Mouse (Mus musculus) MEL (cell line): ENCODE measurements at regions not wholly inside any gene's neighbourhood (a gene's known extent, or its start where the extent isn't known, plus 50 kb on each side); places are given as distances from the start of the nearest gene placed in this dataset.

Experiments used
- DNase-seq: peaks from one replicate; pipeline ENCODE4 v3.0.0; 2011; ENCODE audit warnings: low read depth, low spot score
- H3K27ac ChIP-seq: 2 replicates; pipeline ENCODE4 v1.5.1; 2012; ENCODE audit warnings: low read depth, mild to moderate bottlenecking, control low read depth, low read length, moderate library complexity; ENCODE audit not compliant: control insufficient read depth
- H3K27me3 ChIP-seq, 2 experiments: fragments of 150-350 bp in 1 of 2; sonication (generic) in 1 of 2; 2 replicates each; pipeline ENCODE4 v1.6.1; 2012; ENCODE audit warnings: low read length in 2 of 2, mild to moderate bottlenecking in 2 of 2, improper control_type of control experiment in 1 of 2, moderate library complexity in 1 of 2; ENCODE audit not compliant: insufficient read depth in 2 of 2, control insufficient read depth in 1 of 2
- H3K36me3 ChIP-seq, 2 experiments: 2 replicates each; pipeline ENCODE4 v1.6.1; 2012 to 2014; ENCODE audit warnings: low read length in 2 of 2, improper control_type of control experiment in 1 of 2, inconsistent platforms in 1 of 2, mild to moderate bottlenecking in 1 of 2; ENCODE audit not compliant: insufficient read depth in 2 of 2, control insufficient read depth in 1 of 2
- H3K4me1 ChIP-seq, 2 experiments: fragments of 150-350 bp in 1 of 2; sonication (generic) in 1 of 2; 2 replicates each; pipeline ENCODE4 v1.6.1; 2012; ENCODE audit warnings: low read length in 2 of 2, improper control_type of control experiment in 1 of 2, mild to moderate bottlenecking in 1 of 2; ENCODE audit not compliant: insufficient read depth in 2 of 2, control insufficient read depth in 1 of 2
- H3K4me3 ChIP-seq, 2 experiments: fragments of 150-350 bp in 1 of 2; sonication (generic) in 1 of 2; 2 replicates each; pipeline ENCODE4 v1.5.1; 2012; ENCODE audit warnings: low read depth in 2 of 2, low read length in 2 of 2, mild to moderate bottlenecking in 2 of 2, moderate library complexity in 2 of 2, control low read depth in 1 of 2, improper control_type of control experiment in 1 of 2; ENCODE audit not compliant: control insufficient read depth in 1 of 2, insufficient read depth in 1 of 2
- H3K79me2 ChIP-seq: 2 replicates; pipeline ENCODE4 v1.6.1; 2012; ENCODE audit warnings: mild to moderate bottlenecking, low read length, moderate library complexity; ENCODE audit not compliant: control insufficient read depth, poor library complexity, insufficient read depth
- H3K9ac ChIP-seq: 2 replicates; pipeline ENCODE4 v1.6.1; 2012; ENCODE audit warnings: low read depth, mild to moderate bottlenecking, control low read depth, low read length, moderate library complexity; ENCODE audit not compliant: control insufficient read depth, poor library complexity, severe bottlenecking
- H3K9me3 ChIP-seq: fragments of 150-350 bp; sonication (generic); replicated peaks from 2 replicates; pipeline ENCODE4 v1.6.1; 2012; ENCODE audit warnings: mild to moderate bottlenecking, low read length, improper control_type of control experiment, moderate library complexity; ENCODE audit not compliant: insufficient read depth
- BHLHE40 ChIP-seq: IDR thresholded peaks from 2 replicates; pipeline ENCODE4 v1.6.1; 2012; ENCODE audit warnings: low read depth, mild to moderate bottlenecking, inconsistent platforms, low read length, improper control_type of control experiment, borderline replicate concordance
- CHD1 ChIP-seq: IDR thresholded peaks from 2 replicates; pipeline ENCODE4 v1.6.1; 2012; ENCODE audit warnings: low read depth, mild to moderate bottlenecking, inconsistent platforms, low read length, improper control_type of control experiment
- CTCF ChIP-seq, 3 experiments: IDR thresholded peaks in 2 of 3; conservative IDR thresholded peaks in 1 of 3; 2 replicates each; pipeline ENCODE4 v1.5.1; 2011 to 2012; ENCODE audit warnings: low read length in 3 of 3, low read depth in 2 of 3, mild to moderate bottlenecking in 2 of 3, improper control_type of control experiment in 1 of 3, inconsistent platforms in 1 of 3, mixed read lengths in 1 of 3, moderate library complexity in 1 of 3; ENCODE audit not compliant: control insufficient read depth in 1 of 3, insufficient read depth in 1 of 3, poor library complexity in 1 of 3, severe bottlenecking in 1 of 3
- ETS1 ChIP-seq: IDR thresholded peaks from 2 replicates; pipeline ENCODE4 v1.6.1; 2012; ENCODE audit warnings: low read depth, mild to moderate bottlenecking, inconsistent platforms, low read length, improper control_type of control experiment, moderate library complexity
- GABPA ChIP-seq: IDR thresholded peaks from 2 replicates; pipeline ENCODE4 v1.6.1; 2012; ENCODE audit warnings: low read depth, mild to moderate bottlenecking, inconsistent platforms, low read length, improper control_type of control experiment, moderate library complexity
- GATA1 ChIP-seq: IDR thresholded peaks from 2 replicates; pipeline ENCODE4 v1.6.1; 2011; ENCODE audit warnings: low read depth, low read length, improper control_type of control experiment
- HCFC1 ChIP-seq: IDR thresholded peaks from 2 replicates; pipeline ENCODE4 v1.6.1; 2012; ENCODE audit warnings: low read depth, mild to moderate bottlenecking, inconsistent platforms, low read length, improper control_type of control experiment, moderate library complexity
- JUND ChIP-seq: IDR thresholded peaks from 2 replicates; pipeline ENCODE4 v1.6.1; 2011; ENCODE audit warnings: low read depth, mild to moderate bottlenecking, improper control_type of control experiment, low read length
- KAT2A ChIP-seq: conservative IDR thresholded peaks from 2 replicates; pipeline ENCODE4 v1.6.1; 2012; ENCODE audit warnings: low read depth, low read length, improper control_type of control experiment, inconsistent platforms
- MAFK ChIP-seq: IDR thresholded peaks from 2 replicates; pipeline ENCODE4 v1.6.1; 2011; ENCODE audit warnings: low read depth, mild to moderate bottlenecking, low read length, improper control_type of control experiment, borderline replicate concordance
- MYB ChIP-seq: IDR thresholded peaks from 2 replicates; pipeline ENCODE4 v1.6.1; 2011; ENCODE audit warnings: mild to moderate bottlenecking, low read depth, low read length, improper control_type of control experiment
- MYC ChIP-seq: IDR thresholded peaks from 2 replicates; pipeline ENCODE4 v1.6.1; 2011; ENCODE audit warnings: low read depth, mild to moderate bottlenecking, low read length, improper control_type of control experiment, moderate library complexity
- NRF1 ChIP-seq: IDR thresholded peaks from 2 replicates; pipeline ENCODE4 v1.6.1; 2014; ENCODE audit warnings: low read depth, mild to moderate bottlenecking, inconsistent platforms, low read length, improper control_type of control experiment, moderate library complexity; ENCODE audit not compliant: poor library complexity, insufficient read depth, severe bottlenecking
- POLR2AphosphoS5 ChIP-seq: IDR thresholded peaks from 2 replicates; pipeline ENCODE4 v1.6.1; 2012; ENCODE audit warnings: low read depth, borderline replicate concordance, mild to moderate bottlenecking, inconsistent platforms, low read length, moderate library complexity, mixed read lengths
- RAD21 ChIP-seq: IDR thresholded peaks from 2 replicates; pipeline ENCODE4 v1.6.1; 2011; ENCODE audit warnings: mild to moderate bottlenecking, low read depth, low read length, improper control_type of control experiment
- SIN3A ChIP-seq: IDR thresholded peaks from 2 replicates; pipeline ENCODE4 v1.6.1; 2012; ENCODE audit warnings: low read length, improper control_type of control experiment, inconsistent platforms
- SMC3 ChIP-seq: IDR thresholded peaks from 2 replicates; pipeline ENCODE4 v1.6.1; 2011; ENCODE audit warnings: low read depth, low read length, improper control_type of control experiment
- TAL1 ChIP-seq: IDR thresholded peaks from 2 replicates; pipeline ENCODE4 v1.6.1; 2012; ENCODE audit warnings: mild to moderate bottlenecking, inconsistent platforms, low read length, moderate library complexity, mixed read lengths
- TBP ChIP-seq: IDR thresholded peaks from 2 replicates; pipeline ENCODE4 v1.8.0; 2011; ENCODE audit warnings: low read depth, low read length, improper control_type of control experiment
- TCF12 ChIP-seq: IDR thresholded peaks from 2 replicates; pipeline ENCODE4 v1.6.1; 2014; ENCODE audit warnings: low read depth, mild to moderate bottlenecking, inconsistent platforms, low read length, improper control_type of control experiment, moderate library complexity
- UBTF ChIP-seq: IDR thresholded peaks from 2 replicates; pipeline ENCODE4 v1.6.1; 2012; ENCODE audit warnings: low read depth, mild to moderate bottlenecking, inconsistent platforms, low read length, improper control_type of control experiment, moderate library complexity, borderline replicate concordance; ENCODE audit not compliant: insufficient read depth
- ZC3H11A ChIP-seq: IDR thresholded peaks from 2 replicates; pipeline ENCODE4 v1.6.1; 2012; ENCODE audit warnings: low read depth, mild to moderate bottlenecking, inconsistent platforms, low read length, improper control_type of control experiment
- ZNF384 ChIP-seq: IDR thresholded peaks from 2 replicates; pipeline ENCODE4 v1.6.1; 2012; ENCODE audit warnings: low read depth, mild to moderate bottlenecking, inconsistent platforms, low read length, improper control_type of control experiment

DNA sequence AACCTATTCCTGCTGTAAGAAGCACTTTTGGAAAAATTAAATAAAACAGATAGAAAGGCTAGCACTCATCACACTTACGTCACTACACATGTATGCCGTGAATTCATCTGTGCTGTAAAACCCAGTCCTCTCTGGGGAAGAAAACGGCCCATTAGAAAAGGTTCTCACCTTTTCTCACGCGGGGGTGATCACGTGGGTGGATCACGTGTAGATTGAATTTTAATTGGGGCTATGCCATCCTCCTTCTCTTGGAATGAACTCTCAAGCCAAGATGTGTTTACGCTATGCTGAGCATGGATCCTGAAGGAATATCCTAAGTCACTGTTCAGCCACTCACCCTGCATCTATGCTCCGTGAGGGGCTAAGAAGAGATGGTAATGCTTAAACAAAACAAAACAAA, 172.8 kb upstream of the Klf14 start:
- Histone ChIP-seq H3K4me3 (no peak overlapping the region), H3K27me3 (no peaks in the 10 kb centered on the region), H3K9me3 (no peaks in the 10 kb centered on the region), H3K27ac (no peak overlapping the region), H3K4me1 (no peaks in the 10 kb centered on the region; a peak in 1 of 4 replicates), H3K9ac (no peak overlapping the region), H3K79me2 (no peaks in the 10 kb centered on the region), H3K36me3 (0 out of 4 replicates have a peak, but pooled peaks cover 0 to 2% of the 10 kb centered on the region in 2 experiments)
- no peak for DNase-seq
- TF ChIP-seq CTCF (IDR thresholded peaks at IDR 0.05 in 2 of 3, conservative IDR thresholded peaks at IDR 0.05 in 1 of 3; ENCODE audit: control insufficient read depth in 1 of 3, insufficient read depth in 1 of 3, low read depth in 2 of 3, low read length in 3 of 3, poor library complexity in 1 of 3, severe bottlenecking in 1 of 3) (no peak), NRF1 (no peak), TAL1 (no peak), JUND (no peak), ZNF384 (no peak), SIN3A (no peak), SMC3 (no peak), RAD21 (no peak), ZC3H11A (no peak), MAFK (no peak), TCF12 (no peak), ETS1 (no peak), GATA1 (no peak), POLR2AphosphoS5 (no peak)

DNA sequence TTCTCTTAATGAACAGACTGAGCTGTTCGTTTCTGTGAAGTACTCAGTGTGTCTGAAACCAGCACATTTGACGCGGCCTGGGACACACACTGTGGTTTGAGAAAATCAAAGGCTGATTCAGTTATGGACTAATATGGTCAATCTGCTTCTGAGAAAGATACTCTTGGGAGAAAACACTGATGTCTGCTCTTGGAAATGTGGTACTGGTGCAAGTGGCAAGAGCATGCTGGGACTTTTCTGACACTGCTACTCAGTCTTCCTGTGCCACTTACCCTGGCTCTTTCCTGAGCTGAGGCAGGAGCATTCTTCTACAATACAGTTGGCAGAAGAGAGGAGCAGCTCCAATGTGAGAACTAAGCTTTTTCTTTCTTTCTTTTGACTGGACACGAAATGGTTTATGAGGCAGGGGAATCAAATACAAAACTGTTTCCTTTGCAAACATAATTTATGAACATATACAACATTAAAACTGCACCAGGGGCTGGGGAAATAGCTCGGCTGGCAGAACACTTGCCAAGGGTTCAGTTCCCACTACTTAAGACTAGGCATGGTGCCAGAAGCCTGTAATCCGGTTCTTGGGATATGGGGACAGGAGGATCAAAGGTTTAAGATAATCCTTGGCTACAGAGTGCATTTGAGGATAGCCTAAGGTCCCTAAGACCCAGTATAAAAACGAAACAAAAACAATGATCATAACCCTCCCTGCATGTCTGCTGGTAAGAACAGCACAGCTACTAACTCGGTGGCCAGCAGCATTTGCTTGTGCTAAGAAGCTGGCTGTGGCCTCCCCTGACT, 173.7 kb upstream of the Klf14 start:
- Histone ChIP-seq H3K36me3 (no peaks in the 10 kb centered on the region), H3K27ac (no peak overlapping the region), H3K79me2 (no peaks in the 10 kb centered on the region), H3K27me3 (no peaks in the 10 kb centered on the region), H3K4me1 (no peaks in the 10 kb centered on the region; a peak in 1 of 4 replicates), H3K4me3 (no peak overlapping the region), H3K9me3 (no peaks in the 10 kb centered on the region), H3K9ac (no peak overlapping the region)
- no peak for DNase-seq
- TF ChIP-seq MAFK (no peak), CHD1 (no peak), UBTF (no peak), MYB (no peak), BHLHE40 (no peak), GABPA (no peak), HCFC1 (no peak), MYC (no peak), KAT2A (no peak), TAL1 (no peak), TBP (no peak), ZC3H11A (no peak)
